Mouse (Mus musculus) heart, adult 2 months (tissue): ENCODE results near the gene Vpreb2.

Experiments
- CTCF ChIP-seq: fragments of 200-600 bp; IDR thresholded peaks from 2 replicates; pipeline ENCODE4 v1.8.1; 2022; ENCODE audit warnings: antibody characterized with exemption, mild to moderate bottlenecking, moderate library complexity
- EP300 ChIP-seq: fragments of 200-500 bp; IDR thresholded peaks from 2 replicates; pipeline ENCODE4 v1.6.1; 2011; ENCODE audit warnings: low read depth, low read length, control low read depth; ENCODE audit not compliant: insufficient read depth

GRCm38 (mm10) chr16:18027371-18027770, 47.1 kb downstream of the Vpreb2 start:
- TF ChIP-seq CTCF = no peak
- no peak for TF ChIP-seq EP300
